Mouse (Mus musculus): ENCODE measurements around the gene Tlcd1. TPM values are rescaled to one million over a fixed set of nuclear protein-coding genes. Genes with fewer than 3 reads are reported as not detected.

Gene Tlcd1
- total RNA-seq, 1 experiment = 78.6 TPM

- Histone ChIP-seq H3K27ac (ENCODE audit: insufficient read depth, low read depth, low read length, poor library complexity, severe bottlenecking) (peak overlapping the region; percentile 75), H3K4me1 (ENCODE audit: control insufficient read depth in 2 of 2, insufficient read depth in 2 of 2, low read length in 2 of 2, poor library complexity in 1 of 2) (peaks cover 0 to 47% of the 10 kb centered on the region in 2 experiments; a peak in 3 of 4 replicates), H3K36me3 (ENCODE audit: control insufficient read depth, insufficient read depth, low read length, poor library complexity, severe bottlenecking) (peaks cover 39% of the 10 kb centered on the region), H3K9me3 (ENCODE audit: control insufficient read depth, insufficient read depth, low read depth, low read length) (no peaks in the 10 kb centered on the region), H3K4me3 (ENCODE audit: insufficient read depth in 1 of 2, low read depth in 1 of 2, low read length in 2 of 2, poor library complexity in 1 of 2, severe bottlenecking in 1 of 2) (peak overlapping the region; percentile 83 to 94), H3K9ac (ENCODE audit: insufficient read depth, low read depth, low read length, poor library complexity, severe bottlenecking) (peak overlapping the region; percentile 78)
- no peak for TF ChIP-seq ZNF384 (IDR thresholded peaks at IDR 0.05; ENCODE audit: low read depth, low read length)
- TF ChIP-seq HCFC1 (IDR thresholded peaks at IDR 0.05; ENCODE audit: borderline replicate concordance, insufficient read depth, low read length) = no peak
- TF ChIP-seq ZC3H11A (IDR thresholded peaks at IDR 0.05; ENCODE audit: borderline replicate concordance, low read depth, low read length) = no peak
- no peak for TF ChIP-seq MAFK (IDR thresholded peaks at IDR 0.05; ENCODE audit: insufficient read depth, low read depth, low read length)
- no peak for TF ChIP-seq CHD2 (IDR thresholded peaks at IDR 0.05; ENCODE audit: low read depth, low read length)
- no peak for DNase-seq (ENCODE audit: low read depth, low spot score)
- in situ Hi-C loops (cut with MboI; ENCODE audit: low sequenced_read_pairs in 2 of 2, unreplicated experiment in 2 of 2) = no loop called here
These were observed 12.6 kb upstream of the Tlcd1 start for GRCm38 (mm10) chr11:78163681-78164603.

- Histone ChIP-seq H3K36me3 (ENCODE audit: control insufficient read depth, insufficient read depth, low read length, poor library complexity, severe bottlenecking) (peaks cover 35% of the 10 kb centered on the region), H3K9me3 (ENCODE audit: control insufficient read depth, insufficient read depth, low read depth, low read length) (no peaks in the 10 kb centered on the region), H3K4me3 (ENCODE audit: insufficient read depth in 1 of 2, low read depth in 1 of 2, low read length in 2 of 2, poor library complexity in 1 of 2, severe bottlenecking in 1 of 2) (peak overlapping the region; percentile 83 to 94), H3K9ac (ENCODE audit: insufficient read depth, low read depth, low read length, poor library complexity, severe bottlenecking) (peak overlapping the region; percentile 78), H3K27ac (ENCODE audit: insufficient read depth, low read depth, low read length, poor library complexity, severe bottlenecking) (peak overlapping the region; percentile 75), H3K4me1 (ENCODE audit: control insufficient read depth in 2 of 2, insufficient read depth in 2 of 2, low read length in 2 of 2, poor library complexity in 1 of 2) (peaks cover 0 to 49% of the 10 kb centered on the region in 2 experiments; a peak in 3 of 4 replicates)
- DNase-seq (ENCODE audit: low read depth, low spot score) = no peak
- in situ Hi-C loops (cut with MboI; ENCODE audit: low sequenced_read_pairs in 2 of 2, unreplicated experiment in 2 of 2) = no loop called here
- no peak for TF ChIP-seq MAFK (IDR thresholded peaks at IDR 0.05; ENCODE audit: insufficient read depth, low read depth, low read length)
- TF ChIP-seq HCFC1 (IDR thresholded peaks at IDR 0.05; ENCODE audit: borderline replicate concordance, insufficient read depth, low read length) = no peak
- TF ChIP-seq ZNF384 (IDR thresholded peaks at IDR 0.05; ENCODE audit: low read depth, low read length) = no peak
- no peak for TF ChIP-seq CHD2 (IDR thresholded peaks at IDR 0.05; ENCODE audit: low read depth, low read length)
- TF ChIP-seq ZC3H11A (IDR thresholded peaks at IDR 0.05; ENCODE audit: borderline replicate concordance, low read depth, low read length) = no peak
These were observed 11.9 kb upstream of the Tlcd1 start for GRCm38 (mm10) chr11:78164604-78164923.

- no peaks in the 10 kb centered on the region for H3K9me3 ChIP-seq (ENCODE audit: control insufficient read depth, insufficient read depth, low read depth, low read length)
- H3K4me1 ChIP-seq (ENCODE audit: control insufficient read depth in 2 of 2, insufficient read depth in 2 of 2, low read length in 2 of 2, poor library complexity in 1 of 2) = peaks cover 0 to 46% of the 10 kb centered on the region in 2 experiments; a peak in 3 of 4 replicates
- peak within 1 kb of the TSS; percentile 83 to 94 for H3K4me3 ChIP-seq (ENCODE audit: insufficient read depth in 1 of 2, low read depth in 1 of 2, low read length in 2 of 2, poor library complexity in 1 of 2, severe bottlenecking in 1 of 2)
These were observed 11.4 kb upstream of the Tlcd1 start, which contains the start of gene Traf4 for GRCm38 (mm10) chr11:78164924-78165760. Traf4 (minus strand) TSS chr11:78165589.

GRCm38 (mm10) chr11:78165761-78166109 is 10.8 kb upstream of the Tlcd1 start:
- peak overlapping the region; percentile 93 for H3K27ac ChIP-seq (ENCODE audit: insufficient read depth, low read depth, low read length, poor library complexity, severe bottlenecking)
- TF ChIP-seq MAFK (IDR thresholded peaks at IDR 0.05; ENCODE audit: insufficient read depth, low read depth, low read length) = no peak
- TF ChIP-seq ZNF384 (IDR thresholded peaks at IDR 0.05; ENCODE audit: low read depth, low read length) = no peak
- TF ChIP-seq HCFC1 (IDR thresholded peaks at IDR 0.05; ENCODE audit: borderline replicate concordance, insufficient read depth, low read length) = no peak
- TF ChIP-seq CHD2 (IDR thresholded peaks at IDR 0.05; ENCODE audit: low read depth, low read length) = no peak
- TF ChIP-seq ZC3H11A (IDR thresholded peaks at IDR 0.05; ENCODE audit: borderline replicate concordance, low read depth, low read length) = no peak
- H3K4me1 ChIP-seq (ENCODE audit: control insufficient read depth in 2 of 2, insufficient read depth in 2 of 2, low read length in 2 of 2, poor library complexity in 1 of 2) = peaks cover 0 to 45% of the 10 kb centered on the region in 2 experiments; a peak in 3 of 4 replicates
- no peak for DNase-seq (ENCODE audit: low read depth, low spot score)
- peaks cover 23% of the 10 kb centered on the region for H3K36me3 ChIP-seq (ENCODE audit: control insufficient read depth, insufficient read depth, low read length, poor library complexity, severe bottlenecking)
- in situ Hi-C loops (cut with MboI; ENCODE audit: low sequenced_read_pairs in 2 of 2, unreplicated experiment in 2 of 2) = no loop called here
- no peaks in the 10 kb centered on the region for H3K9me3 ChIP-seq (ENCODE audit: control insufficient read depth, insufficient read depth, low read depth, low read length)
- peak overlapping the region; percentile 60 to 73 for H3K4me3 ChIP-seq (ENCODE audit: insufficient read depth in 1 of 2, low read depth in 1 of 2, low read length in 2 of 2, poor library complexity in 1 of 2, severe bottlenecking in 1 of 2)
- H3K9ac ChIP-seq (ENCODE audit: insufficient read depth, low read depth, low read length, poor library complexity, severe bottlenecking) = peak overlapping the region; percentile 69

More at GRCm38 (mm10) chr11:78164924-78165760, 11.4 kb upstream of the Tlcd1 start, which contains the start of gene Traf4:
- peak within 1 kb of the TSS; percentile 78 for H3K9ac ChIP-seq (ENCODE audit: insufficient read depth, low read depth, low read length, poor library complexity, severe bottlenecking)
- peak within 1 kb of the TSS; percentile 93 for H3K27ac ChIP-seq (ENCODE audit: insufficient read depth, low read depth, low read length, poor library complexity, severe bottlenecking)
- in situ Hi-C loops (cut with MboI; ENCODE audit: low sequenced_read_pairs in 2 of 2, unreplicated experiment in 2 of 2) = no loop called here
- no peak for TF ChIP-seq CHD2 (IDR thresholded peaks at IDR 0.05; ENCODE audit: low read depth, low read length)
- no peak for TF ChIP-seq MAFK (IDR thresholded peaks at IDR 0.05; ENCODE audit: insufficient read depth, low read depth, low read length)
- no peak for TF ChIP-seq ZC3H11A (IDR thresholded peaks at IDR 0.05; ENCODE audit: borderline replicate concordance, low read depth, low read length)
- TF ChIP-seq HCFC1 (IDR thresholded peaks at IDR 0.05; ENCODE audit: borderline replicate concordance, insufficient read depth, low read length) = no peak
- no peak for TF ChIP-seq ZNF384 (IDR thresholded peaks at IDR 0.05; ENCODE audit: low read depth, low read length)
- DNase-seq (ENCODE audit: low read depth, low spot score) = no peak
- peaks cover 29% of the 10 kb centered on the region for H3K36me3 ChIP-seq (ENCODE audit: control insufficient read depth, insufficient read depth, low read length, poor library complexity, severe bottlenecking)

All from ES-E14 (cell line).